Mouse (Mus musculus): ENCODE data around the gene Asnsd1. TPM values are rescaled to one million over a fixed set of nuclear protein-coding genes. Genes with fewer than 3 reads are reported as not detected.
"Not testable (repeated sequence)": the region's sequence is repeated elsewhere in the genome, so short reads cannot be mapped to it uniquely, and the experiment has no call there.

Asnsd1 gene
- polyA plus RNA-seq, 1 experiment from 2014 or later: 62.4 TPM

GRCm38 (mm10) chr1:53358988-53359387 lies 6.4 kb upstream of the Asnsd1 start:
- Histone ChIP-seq H3K4me1 (replicated peaks; ENCODE audit: insufficient read depth, low read length) (no peaks in the 10 kb centered on the region), H3K27ac (no peak overlapping the region), H3K36me3 (ENCODE audit: insufficient read depth, low read length) (no peaks in the 10 kb centered on the region), H3K9ac (ENCODE audit: low read depth, low read length) (no peak overlapping the region), H3K9me3 (replicated peaks; ENCODE audit: low read length) (no peaks in the 10 kb centered on the region), H3K4me3 (replicated peaks; ENCODE audit: low read depth, low read length) (no peak overlapping the region), H3K4me2 (ENCODE audit: low read length) (no peak overlapping the region), H3K27me3 (ENCODE audit: insufficient read depth, low read length) (no peaks in the 10 kb centered on the region)
- DNase-seq (ENCODE audit: low spot score): no peak
- no peak for TF ChIP-seq CTCF (IDR thresholded peaks at IDR 0.05; ENCODE audit: low read depth)
- ATAC-seq (replicated peaks; ENCODE audit: low FRiP score, low read depth): no peak

- no peak for ATAC-seq (replicated peaks; ENCODE audit: low FRiP score, low read depth)
- no peak for TF ChIP-seq CTCF (IDR thresholded peaks at IDR 0.05; ENCODE audit: low read depth)
- H3K9ac ChIP-seq (ENCODE audit: low read depth, low read length): no peak overlapping the region
- no peaks in the 10 kb centered on the region for H3K9me3 ChIP-seq (replicated peaks; ENCODE audit: low read length)
- 98% methylated on average over 2 of the region's 2 CpGs for WGBS
- no peak for DNase-seq (ENCODE audit: low spot score)
- no peak overlapping the region for H3K4me2 ChIP-seq (ENCODE audit: low read length)
- H3K27ac ChIP-seq: no peak overlapping the region
- H3K27me3 ChIP-seq (ENCODE audit: insufficient read depth, low read length): no peaks in the 10 kb centered on the region
- peaks cover 20% of the 10 kb centered on the region for H3K36me3 ChIP-seq (ENCODE audit: insufficient read depth, low read length)
- no peak overlapping the region for H3K4me3 ChIP-seq (replicated peaks; ENCODE audit: low read depth, low read length)
- H3K4me1 ChIP-seq (replicated peaks; ENCODE audit: insufficient read depth, low read length): no peaks in the 10 kb centered on the region
Observed at GRCm38 (mm10) chr1:53341071-53341470, 11.5 kb downstream of the Asnsd1 start.

GRCm38 (mm10) chr1:53337403-53337802 lies 15.1 kb downstream of the Asnsd1 start:
- not testable (repeated sequence) for H3K4me3 ChIP-seq (replicated peaks; ENCODE audit: low read depth, low read length); DNase-seq (ENCODE audit: low spot score); H3K9ac ChIP-seq (ENCODE audit: low read depth, low read length); H3K4me1 ChIP-seq (replicated peaks; ENCODE audit: insufficient read depth, low read length); H3K4me2 ChIP-seq (ENCODE audit: low read length); H3K27me3 ChIP-seq (ENCODE audit: insufficient read depth, low read length); H3K36me3 ChIP-seq (ENCODE audit: insufficient read depth, low read length); ATAC-seq (replicated peaks; ENCODE audit: low FRiP score, low read depth); H3K9me3 ChIP-seq (replicated peaks; ENCODE audit: low read length); H3K27ac ChIP-seq
- WGBS: 66% methylated on average over 2 of the region's 2 CpGs

- Histone ChIP-seq H3K27ac (no peak overlapping the region), H3K4me2 (ENCODE audit: low read length) (no peak overlapping the region), H3K4me1 (replicated peaks; ENCODE audit: insufficient read depth, low read length) (no peaks in the 10 kb centered on the region), H3K4me3 (replicated peaks; ENCODE audit: low read depth, low read length) (no peak overlapping the region), H3K36me3 (ENCODE audit: insufficient read depth, low read length) (no peaks in the 10 kb centered on the region), H3K9ac (ENCODE audit: low read depth, low read length) (no peak overlapping the region), H3K27me3 (ENCODE audit: insufficient read depth, low read length) (no peaks in the 10 kb centered on the region), H3K9me3 (replicated peaks; ENCODE audit: low read length) (no peaks in the 10 kb centered on the region)
- TF ChIP-seq CTCF (IDR thresholded peaks at IDR 0.05; ENCODE audit: low read depth): no peak
- ATAC-seq (replicated peaks; ENCODE audit: low FRiP score, low read depth) (no peak), DNase-seq (ENCODE audit: low spot score) (no peak)
Observed at GRCm38 (mm10) chr1:53335465-53335864, 17.1 kb downstream of the Asnsd1 start.

- 76% methylated on average over 5 of the region's 5 CpGs for WGBS
- not testable (repeated sequence) for ATAC-seq (replicated peaks; ENCODE audit: low FRiP score, low read depth); H3K27me3 ChIP-seq (ENCODE audit: insufficient read depth, low read length); H3K9me3 ChIP-seq (replicated peaks; ENCODE audit: low read length); H3K4me2 ChIP-seq (ENCODE audit: low read length); H3K9ac ChIP-seq (ENCODE audit: low read depth, low read length); H3K27ac ChIP-seq; H3K36me3 ChIP-seq (ENCODE audit: insufficient read depth, low read length); DNase-seq (ENCODE audit: low spot score); H3K4me3 ChIP-seq (replicated peaks; ENCODE audit: low read depth, low read length); H3K4me1 ChIP-seq (replicated peaks; ENCODE audit: insufficient read depth, low read length)
Observed at GRCm38 (mm10) chr1:53333527-53333926, 19.0 kb downstream of the Asnsd1 start.

GRCm38 (mm10) chr1:53324827-53325494 lies 27.6 kb downstream of the Asnsd1 start:
- TF ChIP-seq CTCF (IDR thresholded peaks at IDR 0.05; ENCODE audit: low read depth): no peak
- no peaks in the 10 kb centered on the region for H3K9me3 ChIP-seq (replicated peaks; ENCODE audit: low read length)

GRCm38 (mm10) chr1:53324277-53324676 lies 28.3 kb downstream of the Asnsd1 start:
- DNase-seq (ENCODE audit: low spot score) (no peak), ATAC-seq (replicated peaks; ENCODE audit: low FRiP score, low read depth) (no peak)
- WGBS: 92% methylated on average over 1 of the region's 1 CpGs
- H3K27ac ChIP-seq: no peak overlapping the region
- no peaks in the 10 kb centered on the region for H3K27me3 ChIP-seq (ENCODE audit: insufficient read depth, low read length)
- TF ChIP-seq CTCF (IDR thresholded peaks at IDR 0.05; ENCODE audit: low read depth): no peak
- no peaks in the 10 kb centered on the region for H3K36me3 ChIP-seq (ENCODE audit: insufficient read depth, low read length)
- H3K9me3 ChIP-seq (replicated peaks; ENCODE audit: low read length): no peaks in the 10 kb centered on the region
- no peaks in the 10 kb centered on the region for H3K4me1 ChIP-seq (replicated peaks; ENCODE audit: insufficient read depth, low read length)
- H3K4me2 ChIP-seq (ENCODE audit: low read length): no peak overlapping the region
- H3K9ac ChIP-seq (ENCODE audit: low read depth, low read length): no peak overlapping the region
- H3K4me3 ChIP-seq (replicated peaks; ENCODE audit: low read depth, low read length): no peak overlapping the region

More at GRCm38 (mm10) chr1:53324827-53325494, 27.6 kb downstream of the Asnsd1 start:
- Histone ChIP-seq H3K4me1 (replicated peaks; ENCODE audit: insufficient read depth, low read length) (no peaks in the 10 kb centered on the region), H3K4me2 (ENCODE audit: low read length) (no peak overlapping the region), H3K36me3 (ENCODE audit: insufficient read depth, low read length) (no peaks in the 10 kb centered on the region), H3K27ac (no peak overlapping the region), H3K9ac (ENCODE audit: low read depth, low read length) (no peak overlapping the region), H3K4me3 (replicated peaks; ENCODE audit: low read depth, low read length) (no peak overlapping the region), H3K27me3 (ENCODE audit: insufficient read depth, low read length) (no peaks in the 10 kb centered on the region)
- ATAC-seq (replicated peaks; ENCODE audit: low FRiP score, low read depth) (no peak), DNase-seq (ENCODE audit: low spot score) (no peak)
- WGBS: 94% methylated on average over 5 of the region's 5 CpGs

Measured in kidney, postnatal 0 days (tissue).